Mouse (Mus musculus) intestine, embryonic 16.5 days (tissue): ENCODE results near the gene Serpinc1. TPM values are rescaled to one million over a fixed set of nuclear protein-coding genes. Genes with fewer than 3 reads are reported as not detected.

Experiments
- ATAC-seq: fragments of 200-750 bp; cut with Nextera tagmentation; 2 replicates; pipeline ENCODE4 v1.8.0; 2017; ENCODE audit warnings: moderate TSS enrichment, moderate library complexity
- H3K27ac ChIP-seq: fragments of 300-500 bp; sonication (generic); 2 replicates; pipeline ENCODE4 v1.5.1; 2014; ENCODE audit warnings: mild to moderate bottlenecking, low read length
- H3K27me3 ChIP-seq: fragments of 300-500 bp; sonication (generic); replicated peaks from 2 replicates; pipeline ENCODE4 v1.6.1; 2014; ENCODE audit warnings: low read length, control low read depth, mixed read lengths; ENCODE audit not compliant: control insufficient read depth, insufficient read depth
- H3K36me3 ChIP-seq: fragments of 300-500 bp; sonication (generic); 2 replicates; pipeline ENCODE4 v1.6.1; 2014; ENCODE audit warnings: low read length, control low read depth; ENCODE audit not compliant: control insufficient read depth, insufficient read depth
- H3K4me1 ChIP-seq: fragments of 300-500 bp; sonication (generic); 2 replicates; pipeline ENCODE4 v1.6.1; 2014; ENCODE audit warnings: low read length, control low read depth, mixed read lengths; ENCODE audit not compliant: control insufficient read depth, insufficient read depth
- H3K4me2 ChIP-seq: fragments of 300-500 bp; sonication (generic); 2 replicates; pipeline ENCODE4 v1.6.1; 2014; ENCODE audit warnings: low read depth, low read length, control low read depth
- H3K4me3 ChIP-seq: fragments of 300-500 bp; sonication (generic); 2 replicates; pipeline ENCODE4 v1.5.1; 2014; ENCODE audit warnings: mild to moderate bottlenecking, low read length
- H3K9ac ChIP-seq: fragments of 300-500 bp; sonication (generic); 2 replicates; pipeline ENCODE4 v1.6.1; 2014; ENCODE audit warnings: low read depth, low read length
- H3K9me3 ChIP-seq: fragments of 300-500 bp; sonication (generic); 2 replicates; pipeline ENCODE4 v1.6.1; 2016; ENCODE audit warnings: low read length, control low read depth; ENCODE audit not compliant: control insufficient read depth
- WGBS: fragments of 180-500 bp; shearing (Covaris S2); extraction: QIAGEN DNeasy Blood & Tissue Kit; methylation state at CpG from one replicate; pipeline ENCODE4 v1.1.7; 2014; 5-methylcytosine and 5-hydroxymethylcytosine counted together
- polyA plus RNA-seq: library from polyadenylated mRNA; unstranded; fragments of >200 nt; fragmentation: Nextera tagmentation; extraction: Ambion mirVana; gene quantifications from 2 replicates; pipeline ENCODE4 v1.2.1, GENCODE M21; 2015

Gene Serpinc1
- polyA plus RNA-seq, 1 experiment from 2014 or later: 16.6 TPM

DNA sequence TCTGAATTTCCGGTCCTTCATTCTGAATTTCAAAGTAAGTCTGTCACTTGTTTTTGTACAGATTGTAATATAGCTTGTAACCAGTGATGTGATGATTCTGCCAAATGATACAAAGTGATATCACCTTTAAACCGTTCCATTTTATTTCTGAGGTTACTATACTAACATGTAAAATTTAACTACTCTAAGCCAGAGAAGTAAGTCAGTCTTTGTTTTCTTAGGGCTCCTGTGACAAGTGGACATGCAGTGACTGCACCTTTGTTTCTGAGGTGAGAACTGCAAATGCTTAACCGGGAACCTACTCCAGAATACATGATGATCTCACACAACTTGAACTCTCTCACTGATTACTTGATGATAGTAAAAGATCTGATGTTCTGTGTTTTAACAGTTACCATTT is 59.6 kb downstream of the Serpinc1 start:
- Histone ChIP-seq H3K27ac (no peak overlapping the region), H3K9ac (no peak overlapping the region), H3K36me3 (0 out of 2 replicates have a peak, but pooled peaks cover 6% of the 10 kb centered on the region), H3K27me3 (no peaks in the 10 kb centered on the region), H3K4me3 (peak overlapping the region; percentile 24; the same call in 1 of the 2 replicates), H3K4me1 (peaks cover 8% of the 10 kb centered on the region), H3K4me2 (peak overlapping the region; percentile 48), H3K9me3 (no peaks in the 10 kb centered on the region)
- no peak for ATAC-seq
- WGBS: 42% methylated on average over 3 of the region's 3 CpGs

DNA sequence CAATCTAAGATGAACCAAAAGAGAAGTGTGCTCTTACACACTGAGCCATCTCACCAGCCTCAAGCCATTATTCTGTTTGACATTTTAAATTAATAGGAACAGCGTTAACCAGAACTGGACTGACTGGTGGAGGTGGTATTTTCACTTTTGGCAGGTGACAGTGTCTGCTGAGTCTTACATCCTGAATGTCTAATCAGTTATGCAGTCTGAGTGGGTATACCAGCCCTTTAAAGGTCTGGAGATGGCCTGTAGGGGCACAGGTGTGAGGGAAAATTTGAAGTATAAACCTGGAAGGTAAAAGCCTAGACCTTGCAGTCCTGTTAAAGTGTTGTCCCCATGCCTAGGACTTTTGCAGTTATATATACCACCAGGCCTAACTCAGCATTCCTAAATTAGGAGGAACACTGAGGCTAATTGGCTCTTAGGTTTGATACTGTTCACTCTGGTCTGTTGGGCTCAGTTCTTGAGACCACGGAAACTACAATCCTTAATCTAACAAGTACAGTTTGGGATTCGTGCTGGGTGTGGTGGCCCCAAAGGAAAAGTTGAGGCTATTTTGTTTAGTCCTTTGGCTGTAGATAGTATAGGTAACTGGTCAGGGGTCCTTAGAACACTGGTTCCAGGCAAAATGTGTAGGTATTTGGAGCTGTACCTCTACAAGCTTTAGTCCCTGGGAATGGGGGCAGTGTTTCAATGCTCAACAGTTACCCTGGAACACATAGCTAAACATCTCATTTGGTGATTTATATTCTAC is 60.8 kb downstream of the Serpinc1 start:
- WGBS: 18% methylated on average over 3 of the region's 3 CpGs
- Histone ChIP-seq H3K27me3 (no peaks in the 10 kb centered on the region), H3K9me3 (no peaks in the 10 kb centered on the region), H3K9ac (no peak overlapping the region), H3K36me3 (0 out of 2 replicates have a peak, but pooled peaks cover 6% of the 10 kb centered on the region), H3K27ac (0 out of 2 replicates have a peak overlapping the region, but pooled peaks have one; percentile 7), H3K4me3 (no peak overlapping the region), H3K4me2 (no peak overlapping the region), H3K4me1 (peaks cover 2% of the 10 kb centered on the region; the same call in 1 of the 2 replicates)
- ATAC-seq: peak; percentile 2

DNA sequence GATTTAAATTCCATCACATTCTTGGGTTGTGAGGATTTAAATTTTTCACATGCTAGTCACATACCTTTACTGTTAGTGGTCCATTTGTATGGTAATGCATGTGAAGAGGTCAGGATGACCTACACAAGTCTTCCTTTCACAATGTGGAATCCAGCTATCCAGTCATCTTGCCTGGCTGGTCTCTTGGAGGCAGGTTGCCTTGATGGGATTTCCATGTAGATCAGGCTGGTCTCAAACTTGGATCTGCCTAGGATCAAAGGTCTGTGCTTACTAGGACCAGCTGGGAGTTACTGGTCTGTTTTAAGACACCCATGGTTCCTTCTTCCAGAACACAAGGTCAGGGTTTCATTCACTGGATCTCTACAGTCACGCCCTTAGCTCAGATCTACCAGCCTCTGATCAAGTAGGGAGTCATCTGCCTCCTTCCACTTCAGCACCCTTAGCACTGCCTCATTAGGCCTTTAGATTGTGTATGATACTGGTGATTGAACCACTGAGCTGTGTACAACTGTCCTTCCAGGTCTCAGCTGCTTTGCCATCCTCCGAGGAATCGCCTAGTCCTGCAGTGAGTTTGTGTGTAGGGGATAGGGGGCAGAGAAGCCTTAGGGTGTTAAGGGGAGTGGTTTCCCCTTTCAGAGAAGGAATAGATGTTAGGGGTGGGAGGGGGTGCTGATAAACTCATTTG is 61.5 kb downstream of the Serpinc1 start:
- H3K4me3 ChIP-seq: no peak overlapping the region
- H3K4me1 ChIP-seq: peaks cover 2% of the 10 kb centered on the region; the same call in 1 of the 2 replicates
- no peaks in the 10 kb centered on the region for H3K27me3 ChIP-seq
- no peaks in the 10 kb centered on the region for H3K9me3 ChIP-seq
- ATAC-seq: peak; percentile 51
- peak overlapping the region; percentile 63 for H3K27ac ChIP-seq
- H3K36me3 ChIP-seq: 0 out of 2 replicates have a peak, but pooled peaks cover 6% of the 10 kb centered on the region
- WGBS: 12% methylated on average over 3 of the region's 3 CpGs
- H3K9ac ChIP-seq: 0 out of 2 replicates have a peak overlapping the region, but pooled peaks have one; percentile 19
- H3K4me2 ChIP-seq: no peak overlapping the region

DNA sequence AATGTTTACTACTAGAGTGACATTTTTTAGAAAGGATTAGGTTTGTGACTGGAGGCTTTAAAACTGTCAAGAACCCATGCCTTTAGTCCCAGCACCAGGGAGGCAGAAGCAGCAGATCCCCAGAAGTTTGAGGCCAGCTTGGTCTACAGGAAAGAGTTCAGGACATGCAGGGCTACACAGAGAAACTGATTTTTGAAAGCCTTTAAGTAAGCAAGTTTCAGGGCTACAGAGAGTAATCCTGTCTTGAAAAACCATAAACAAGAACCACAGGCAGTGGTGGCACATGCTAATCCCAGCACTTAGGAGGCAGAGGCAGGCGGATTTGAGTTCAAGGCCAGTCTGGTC is 62.0 kb downstream of the Serpinc1 start:
- no peak overlapping the region for H3K4me2 ChIP-seq
- H3K36me3 ChIP-seq: 0 out of 2 replicates have a peak, but pooled peaks cover 6% of the 10 kb centered on the region
- no peak overlapping the region for H3K9ac ChIP-seq
- peaks cover 2% of the 10 kb centered on the region; the same call in 1 of the 2 replicates for H3K4me1 ChIP-seq
- no peaks in the 10 kb centered on the region for H3K9me3 ChIP-seq
- H3K4me3 ChIP-seq: no peak overlapping the region
- 64% methylated on average over 1 of the region's 1 CpGs for WGBS
- ATAC-seq: peak; percentile 5; the same call in 1 of the 2 replicates
- H3K27me3 ChIP-seq: no peaks in the 10 kb centered on the region
- H3K27ac ChIP-seq: peak overlapping the region; percentile 63

DNA sequence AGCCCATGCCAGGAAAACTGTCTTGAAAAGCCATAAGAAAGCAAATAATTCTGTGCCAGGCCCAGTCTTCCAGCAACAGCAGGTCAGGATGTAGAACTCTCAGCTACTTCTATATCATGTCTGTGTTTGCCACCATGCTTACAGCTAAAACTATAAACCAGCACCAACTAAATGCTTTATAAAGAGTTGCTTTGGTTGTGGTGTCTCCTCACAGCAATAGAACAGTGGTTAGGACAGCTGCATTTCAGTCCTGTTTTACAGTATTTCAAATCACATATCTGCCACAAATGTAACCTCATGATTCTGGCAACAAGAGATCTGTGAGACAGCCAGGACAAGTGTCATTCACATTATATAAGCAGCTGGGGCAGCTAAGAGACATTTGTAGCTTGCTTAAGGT is 62.5 kb downstream of the Serpinc1 start:
- Histone ChIP-seq H3K9me3 (no peaks in the 10 kb centered on the region), H3K27me3 (no peaks in the 10 kb centered on the region), H3K4me1 (peaks cover 2% of the 10 kb centered on the region; the same call in 1 of the 2 replicates), H3K27ac (peak overlapping the region; percentile 63), H3K36me3 (0 out of 2 replicates have a peak, but pooled peaks cover 6% of the 10 kb centered on the region), H3K4me3 (no peak overlapping the region), H3K9ac (no peak overlapping the region), H3K4me2 (no peak overlapping the region)
- ATAC-seq: no peak

DNA sequence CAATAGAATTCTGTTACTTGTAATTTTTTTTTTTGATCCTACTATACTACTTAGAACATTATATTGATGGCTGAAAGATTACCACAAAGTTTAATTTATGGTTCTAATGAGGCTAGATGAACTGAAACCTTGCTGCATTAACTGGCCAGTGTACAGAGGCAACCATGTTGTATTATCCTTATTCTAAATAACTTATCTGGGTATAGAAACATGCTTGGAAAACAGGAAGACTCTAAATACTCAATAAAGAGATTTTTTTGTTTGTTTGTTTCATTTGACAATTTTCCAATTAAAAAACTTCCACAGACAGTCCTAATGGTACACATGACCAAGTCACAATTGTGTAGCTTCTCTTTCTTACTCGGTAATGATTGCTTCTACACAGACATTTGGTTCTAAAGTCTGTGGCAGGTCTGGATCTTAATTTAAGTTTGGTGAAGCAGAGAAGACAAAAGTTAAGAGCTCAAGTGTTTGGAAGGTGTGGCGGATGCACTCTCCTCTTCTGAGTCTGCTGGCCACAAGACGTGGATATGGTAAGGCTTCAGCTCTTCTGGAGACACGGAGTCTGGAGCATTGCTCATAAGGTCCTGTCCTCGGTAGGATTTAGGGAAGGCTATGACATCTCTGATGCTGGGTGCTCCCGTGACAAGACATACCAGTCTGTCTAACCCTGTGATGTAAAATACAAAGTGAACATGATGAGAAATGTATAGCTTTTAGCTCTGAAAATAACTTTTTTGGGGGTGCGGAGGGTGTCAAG is 63.1 kb downstream of the Serpinc1 start:
- ATAC-seq: no peak

DNA sequence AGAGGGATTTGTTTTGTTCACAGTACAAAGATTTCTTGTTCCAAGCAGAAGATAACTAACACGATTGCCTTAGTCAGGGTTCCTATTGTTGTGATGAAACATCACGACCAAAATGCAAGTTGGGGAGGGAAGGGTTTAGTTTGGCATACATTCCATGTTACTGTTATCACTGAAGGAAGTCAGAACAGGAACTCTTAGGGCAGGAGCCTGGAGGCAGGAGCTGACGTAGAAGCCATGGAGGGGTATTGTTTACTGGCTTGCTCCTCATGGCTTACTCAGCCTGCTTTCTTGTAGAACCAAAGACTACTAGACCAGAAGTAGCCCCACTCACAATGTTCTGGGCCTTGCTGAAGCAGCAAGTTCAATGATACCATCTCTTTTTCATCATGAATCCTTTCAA is 68.6 kb downstream of the Serpinc1 start:
- H3K4me3 ChIP-seq: no peak overlapping the region
- ATAC-seq: no peak
- H3K9me3 ChIP-seq: no peaks in the 10 kb centered on the region
- H3K36me3 ChIP-seq: peaks cover 1% of the 10 kb centered on the region; the same call in 1 of the 2 replicates
- no peak overlapping the region for H3K27ac ChIP-seq
- no peak overlapping the region for H3K4me2 ChIP-seq
- no peaks in the 10 kb centered on the region for H3K27me3 ChIP-seq
- no peaks in the 10 kb centered on the region for H3K4me1 ChIP-seq
- H3K9ac ChIP-seq: no peak overlapping the region
- 83% methylated on average over 3 of the region's 3 CpGs for WGBS

More for the DNA sequence above, 63.1 kb downstream of the Serpinc1 start:
- Histone ChIP-seq H3K9me3 (no peaks in the 10 kb centered on the region), H3K4me2 (no peak overlapping the region), H3K27ac (no peak overlapping the region), H3K36me3 (0 out of 2 replicates have a peak, but pooled peaks cover 6% of the 10 kb centered on the region), H3K4me1 (peaks cover 2% of the 10 kb centered on the region; the same call in 1 of the 2 replicates), H3K27me3 (no peaks in the 10 kb centered on the region), H3K9ac (no peak overlapping the region), H3K4me3 (no peak overlapping the region)
- WGBS: 90% methylated on average over 7 of the region's 7 CpGs
